ENCODE assay signal across 10 mouse cellular contexts in the genomic region with DNA sequence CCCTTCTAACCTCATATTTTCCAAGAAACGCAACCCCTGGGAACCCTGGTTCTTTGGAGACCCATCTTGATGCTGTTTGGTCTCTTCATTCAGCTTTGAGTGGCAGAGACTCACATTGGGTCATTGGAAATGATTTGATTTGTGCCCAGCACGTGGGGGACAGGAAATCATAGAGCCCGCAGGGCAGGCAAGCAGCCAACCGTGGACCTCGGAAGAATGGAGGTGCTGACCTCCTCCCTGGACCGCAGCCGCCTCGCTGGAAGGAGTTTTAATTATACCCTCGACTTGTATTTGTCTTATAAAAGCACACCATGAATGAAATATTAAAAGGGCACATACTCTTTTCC.
DNase-seq lines count a peak whose midpoint lies in the region; ATAC-seq and TF ChIP-seq lines count a peak whose summit lies in the region.
"Had no signal": no experiment of that assay in that cellular context is flagged by ENCODE, and none has a peak within 500 bp of the region (broad histone marks: within the 10 kb centered on the region; RNA-seq: fewer than 3 reads in every experiment).

No protein-coding gene starts in this region.

- no peaks in the 10 kb centered on the region for H3K9me3 ChIP-seq in intestine, embryonic 15.5 days
- no peaks in the 10 kb centered on the region for H3K9me3 ChIP-seq in limb, embryonic 14.5 days (ENCODE audit: control insufficient read depth, low read length)
- H3K9me3 ChIP-seq in forebrain, embryonic 11.5 days (ENCODE audit: control insufficient read depth, low read length) = no peaks in the 10 kb centered on the region

- intact Hi-C loops in heart, postnatal 14 days (cut with DNase I) = no loop called here

- peak; percentile 90 for DNase-seq in heart, adult 11 months
- DNase-seq in heart, postnatal 14 days = no peak
- peak; percentile 43 for DNase-seq in brain, embryonic 14.5 days (ENCODE audit: low read depth)
- DNase-seq in limb, embryonic 14.5 days (ENCODE audit: low spot score) = no peak
- DNase-seq in T-cell, adult 2 months (ENCODE audit: low spot score) = no peak
- no peak for DNase-seq in spleen, postnatal 36 days (ENCODE audit: low spot score in 2 of 2)
- DNase-seq in forebrain, embryonic 11.5 days (ENCODE audit: low spot score) = no peak
- DNase-seq: adrenal gland, adult 2 months had no signal

- no peak overlapping the region for H3K4me2 ChIP-seq in intestine, embryonic 15.5 days (replicated peaks)
- no peak overlapping the region for H3K4me2 ChIP-seq in limb, embryonic 14.5 days (replicated peaks; ENCODE audit: low read depth, low read length, severe bottlenecking)
- no peak overlapping the region for H3K4me2 ChIP-seq in forebrain, embryonic 11.5 days (ENCODE audit: low read depth, low read length, severe bottlenecking)

- 43% methylated on average over 9 of the region's 9 CpGs for WGBS in intestine, embryonic 15.5 days
- WGBS in limb, embryonic 14.5 days = 35% methylated on average over 9 of the region's 9 CpGs
- 56% methylated on average over 9 of the region's 9 CpGs for WGBS in forebrain, embryonic 11.5 days

- no peak for ATAC-seq in intestine, embryonic 15.5 days
- no peak for ATAC-seq in limb, embryonic 14.5 days (ENCODE audit: low FRiP score, low read depth)
- ATAC-seq in forebrain, embryonic 11.5 days (replicated peaks; ENCODE audit: low FRiP score) = no peak

- peaks cover 15% of the 10 kb centered on the region; the same call in 1 of the 2 replicates for H3K4me1 ChIP-seq in intestine, embryonic 15.5 days (replicated peaks)
- peaks cover 27% of the 10 kb centered on the region for H3K4me1 ChIP-seq in limb, embryonic 14.5 days (ENCODE audit: control insufficient read depth, insufficient read depth, low read length)
- H3K4me1 ChIP-seq in forebrain, embryonic 11.5 days (replicated peaks; ENCODE audit: control insufficient read depth, insufficient read depth, low read length) = peaks cover 2% of the 10 kb centered on the region; the same call in 1 of the 2 replicates

- H3K36me3 ChIP-seq in intestine, embryonic 15.5 days = no peaks in the 10 kb centered on the region
- no peaks in the 10 kb centered on the region for H3K36me3 ChIP-seq in limb, embryonic 14.5 days (ENCODE audit: control insufficient read depth, insufficient read depth, low read length)
- no peaks in the 10 kb centered on the region for H3K36me3 ChIP-seq in forebrain, embryonic 11.5 days (ENCODE audit: control insufficient read depth, insufficient read depth, low read length)

- no peak for TF ChIP-seq CTCF in brain, embryonic 14.5 days (IDR thresholded peaks at IDR 0.05; ENCODE audit: borderline replicate concordance, extremely low read depth, insufficient read depth, insufficient read length)

- no peak overlapping the region for H3K9ac ChIP-seq in intestine, embryonic 15.5 days
- H3K9ac ChIP-seq in limb, embryonic 14.5 days (ENCODE audit: low read depth, low read length, severe bottlenecking) = no peak overlapping the region
- H3K9ac ChIP-seq in forebrain, embryonic 11.5 days (ENCODE audit: low read length) = no peak overlapping the region

- no peak overlapping the region for H3K4me3 ChIP-seq in intestine, embryonic 15.5 days (replicated peaks)
- no peak overlapping the region for H3K4me3 ChIP-seq in limb, embryonic 14.5 days (replicated peaks; ENCODE audit: low read length)
- H3K4me3 ChIP-seq in forebrain, embryonic 11.5 days (ENCODE audit: low read depth, low read length) = no peak overlapping the region

- H3K27ac ChIP-seq in intestine, embryonic 15.5 days = peak overlapping the region; percentile 49; the same call in 1 of the 2 replicates
- 0 out of 2 replicates have a peak overlapping the region, but pooled peaks have one; percentile 29 for H3K27ac ChIP-seq in limb, embryonic 14.5 days (replicated peaks; ENCODE audit: low read depth, low read length)
- H3K27ac ChIP-seq in forebrain, embryonic 11.5 days (ENCODE audit: low read depth, low read length) = no peak overlapping the region

- no peak for TF ChIP-seq POLR2A in brain, embryonic 14.5 days (IDR thresholded peaks at IDR 0.05; ENCODE audit: borderline replicate concordance, extremely low read depth, insufficient read depth, insufficient read length, poor library complexity, severe bottlenecking)
- TF ChIP-seq POLR2A in limb, embryonic 14.5 days (IDR thresholded peaks at IDR 0.05; ENCODE audit: borderline replicate concordance, extremely low read depth, insufficient read depth, insufficient read length) = no peak

- H3K27me3 ChIP-seq in intestine, embryonic 15.5 days (replicated peaks) = no peaks in the 10 kb centered on the region
- no peaks in the 10 kb centered on the region for H3K27me3 ChIP-seq in limb, embryonic 14.5 days (ENCODE audit: control insufficient read depth, insufficient read depth, low read length)
- no peaks in the 10 kb centered on the region for H3K27me3 ChIP-seq in forebrain, embryonic 11.5 days (ENCODE audit: control insufficient read depth, insufficient read depth, low read length)
- H3K27me3 ChIP-seq: CH12.LX had no signal

Comparison
In these comparisons a context has a peak if more than half of its experiments do, and no peak if none do; other contexts are left out.
1. DNase-seq: peak in heart, adult 11 months (single experiment) and brain, embryonic 14.5 days (single experiment); none in heart, postnatal 14 days (0 of 2), limb, embryonic 14.5 days (single experiment), T-cell, adult 2 months (single experiment), spleen, postnatal 36 days (0 of 2) and forebrain, embryonic 11.5 days (single experiment).